17 mouse cellular contexts compared by ENCODE assay signal in genomic region chr2:35769398-35769797, GRCm38 (mm10).
"Had no signal": no experiment of that assay in that cellular context is flagged by ENCODE, and none has a peak within 500 bp of the region (broad histone marks: within the 10 kb centered on the region; RNA-seq: fewer than 3 reads in every experiment).

No protein-coding gene starts in this region.

- DNase-seq: kidney, adult 18-20 months; kidney, adult 9 months; kidney, postnatal 14 days; kidney, postnatal 4 days; liver, embryonic 13.5 days; lung, adult 2 months; lung, postnatal 14 days; lung, postnatal 4 days; midbrain, embryonic 14.5 days; right cerebral cortex, postnatal 4 days; thymus, adult 2 months; thymus, postnatal 14 days; thymus, postnatal 4 days had no signal

- H3K9me3 ChIP-seq: liver, embryonic 13.5 days; neural tube, embryonic 12.5 days; neural tube, embryonic 15.5 days had no signal

- H3K4me2 ChIP-seq: liver, embryonic 13.5 days; midbrain, embryonic 11.5 days; neural tube, embryonic 12.5 days; neural tube, embryonic 15.5 days had no signal

- H3K27ac ChIP-seq: liver, embryonic 13.5 days; neural tube, embryonic 12.5 days; neural tube, embryonic 15.5 days; stomach, postnatal 0 days had no signal

- H3K9ac ChIP-seq: liver, embryonic 13.5 days; neural tube, embryonic 12.5 days; neural tube, embryonic 15.5 days had no signal

- H3K4me3 ChIP-seq: liver, embryonic 13.5 days; neural tube, embryonic 12.5 days; neural tube, embryonic 15.5 days had no signal

- H3K36me3 ChIP-seq: liver, embryonic 13.5 days; neural tube, embryonic 12.5 days; neural tube, embryonic 15.5 days had no signal

- H3K27me3 ChIP-seq: liver, embryonic 13.5 days; neural tube, embryonic 12.5 days; neural tube, embryonic 15.5 days had no signal

- H3K4me1 ChIP-seq: liver, embryonic 13.5 days had no signal
